In genomic region chr2:66184431-66185164, GRCm38 (mm10) we compare ENCODE assay signal across 11 mouse cellular contexts. TPM values are rescaled to one million over a fixed set of nuclear protein-coding genes. Genes with fewer than 3 reads are reported as not detected.
A peak's percentile ranks its signal among the peaks of the same experiment; 100 is the strongest.
DNase-seq lines count a peak whose midpoint lies in the region; ATAC-seq and TF ChIP-seq lines count a peak whose summit lies in the region.
"Had no signal": no experiment of that assay in that cellular context is flagged by ENCODE, and none has a peak within 500 bp of the region (broad histone marks: within the 10 kb centered on the region; RNA-seq: fewer than 3 reads in every experiment).

No protein-coding gene starts in this region.

- H3K4me3 ChIP-seq in hindbrain, postnatal 0 days (ENCODE audit: low read length) = no peak overlapping the region
- H3K4me3 ChIP-seq: erythroblast, embryonic 14.5 days; limb, embryonic 15.5 days; stomach, embryonic 15.5 days had no signal

- 76% methylated on average over 7 of the region's 7 CpGs for WGBS in hindbrain, postnatal 0 days

- peak; percentile 8 for DNase-seq in gastrocnemius, postnatal 10 days
- DNase-seq in gastrocnemius, postnatal 4 days (ENCODE audit: low spot score in 2 of 2) = no peak
- peak; percentile 19 for DNase-seq in lung, postnatal 10 days
- DNase-seq in lung, postnatal 4 days = no peak
- DNase-seq in hindbrain, postnatal 0 days (ENCODE audit: low spot score) = peak; percentile 81
- DNase-seq in retina, embryonic 14.5 days (ENCODE audit: low spot score) = peak; percentile 62
- DNase-seq in T-cell, adult 2 months (ENCODE audit: low spot score) = no peak
- DNase-seq in spleen, adult 12 weeks (ENCODE audit: low spot score) = no peak

- no peaks in the 10 kb centered on the region for H3K27me3 ChIP-seq in hindbrain, postnatal 0 days (ENCODE audit: insufficient read depth, low read length)
- H3K27me3 ChIP-seq: limb, embryonic 15.5 days; stomach, embryonic 15.5 days had no signal

- H3K9ac ChIP-seq in hindbrain, postnatal 0 days (replicated peaks; ENCODE audit: low read length) = no peak overlapping the region
- H3K9ac ChIP-seq: limb, embryonic 15.5 days; stomach, embryonic 15.5 days had no signal

- H3K9me3 ChIP-seq in hindbrain, postnatal 0 days (ENCODE audit: low read length) = no peaks in the 10 kb centered on the region
- H3K9me3 ChIP-seq: limb, embryonic 15.5 days; stomach, embryonic 15.5 days had no signal

- no peak overlapping the region for H3K4me2 ChIP-seq in hindbrain, postnatal 0 days (ENCODE audit: low read depth, low read length)
- H3K4me2 ChIP-seq: limb, embryonic 15.5 days; stomach, embryonic 15.5 days had no signal

- no peaks in the 10 kb centered on the region for H3K4me1 ChIP-seq in hindbrain, postnatal 0 days (ENCODE audit: insufficient read depth, low read length)
- H3K4me1 ChIP-seq: stomach, embryonic 15.5 days had no signal

- ATAC-seq in hindbrain, postnatal 0 days = peak; percentile 91

- peaks cover 3% of the 10 kb centered on the region; the same call in 1 of the 2 replicates for H3K36me3 ChIP-seq in hindbrain, postnatal 0 days (ENCODE audit: insufficient read depth, low read length)

- TF ChIP-seq CTCF in hindbrain, postnatal 0 days (IDR thresholded peaks at IDR 0.05; ENCODE audit: low read depth) = peak; percentile 94

- H3K27ac ChIP-seq in hindbrain, postnatal 0 days = no peak overlapping the region
- H3K27ac ChIP-seq: limb, embryonic 15.5 days; stomach, embryonic 15.5 days had no signal

RNA-seq across cellular contexts. Expression of gene Galnt3, which starts 59.8 kb away (rescaled TPM):
- total RNA-seq in gastrocnemius, postnatal 10 days (2021) = 1 to 10 TPM in 1 of 2 experiments, not detected in 1; 2.0 TPM
- total RNA-seq in gastrocnemius, postnatal 4 days (2021) = under 1 TPM; 0.17 to 0.52 TPM
- total RNA-seq in hindbrain, postnatal 0 days (2014; rRNA removed) = 0.40 and 4.9 TPM in 2 replicates
- 0.65 and 1.1 TPM in 2 replicates for polyA plus RNA-seq in hindbrain, postnatal 0 days (2015; fragmentation: Nextera tagmentation; extraction: Ambion mirVana)
- polyA plus RNA-seq: erythroblast, embryonic 14.5 days had no signal

Comparison
In these comparisons a context has a peak if more than half of its experiments do, and no peak if none do; other contexts are left out.
1. DNase-seq: peak in gastrocnemius, postnatal 10 days (single experiment), lung, postnatal 10 days (single experiment), hindbrain, postnatal 0 days (single experiment) and retina, embryonic 14.5 days (single experiment); none in gastrocnemius, postnatal 4 days (0 of 2), lung, postnatal 4 days (0 of 2), T-cell, adult 2 months (single experiment) and spleen, adult 12 weeks (single experiment).